Mouse (Mus musculus) kidney, adult 18-20 months (tissue): ENCODE measurements around the gene Prss28.
A peak's percentile ranks its signal among the peaks of the same experiment; 100 is the strongest.

Source experiments
- DNase-seq: peaks from one replicate; pipeline ENCODE4 v3.0.0; 2021

The Prss28 gene

DNA sequence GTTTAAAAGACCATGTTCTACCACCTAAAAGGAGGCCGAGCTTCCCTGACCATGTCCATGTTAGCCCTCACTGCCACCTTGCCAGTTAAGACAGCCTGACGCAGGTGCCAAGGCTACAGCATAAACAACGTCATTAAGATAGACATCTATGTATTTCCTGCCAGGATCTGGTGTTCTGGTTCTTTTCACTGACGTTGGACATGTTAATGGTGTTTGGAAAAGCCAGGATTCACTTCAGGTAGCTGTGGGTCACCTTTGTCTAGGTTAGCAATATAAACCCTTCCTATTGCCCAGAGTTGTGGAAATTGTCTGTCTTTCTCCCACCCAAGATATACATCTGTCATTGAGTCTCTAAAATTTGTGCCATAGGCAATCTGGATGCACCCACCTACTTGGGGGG is at the start of gene Prss28:
Gene Prss28, plus strand, starts transcription at position 301 of the 400 bp plus-strand sequence.
- no peak for DNase-seq

DNA sequence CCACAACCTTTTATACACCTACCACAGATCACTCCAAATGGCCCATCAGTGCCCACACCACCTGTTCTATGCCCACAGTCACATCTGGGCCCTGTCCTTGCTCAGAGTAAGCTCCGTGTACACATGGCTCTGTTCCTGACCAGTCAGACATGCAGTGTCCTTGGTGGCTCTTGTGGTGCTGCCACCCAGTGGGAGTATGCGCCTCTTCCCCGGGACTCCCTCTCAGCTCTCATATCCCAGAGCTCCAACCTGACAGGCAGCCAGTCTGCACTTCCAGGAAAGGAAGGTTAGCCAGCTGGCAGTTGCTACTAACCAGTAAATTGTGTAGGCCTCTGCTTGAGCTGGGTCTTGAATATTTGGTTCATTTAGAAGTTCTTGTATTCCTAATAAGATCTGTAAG is 44.0 kb upstream of the Prss28 start:
- peak; percentile 31 for DNase-seq

DNA sequence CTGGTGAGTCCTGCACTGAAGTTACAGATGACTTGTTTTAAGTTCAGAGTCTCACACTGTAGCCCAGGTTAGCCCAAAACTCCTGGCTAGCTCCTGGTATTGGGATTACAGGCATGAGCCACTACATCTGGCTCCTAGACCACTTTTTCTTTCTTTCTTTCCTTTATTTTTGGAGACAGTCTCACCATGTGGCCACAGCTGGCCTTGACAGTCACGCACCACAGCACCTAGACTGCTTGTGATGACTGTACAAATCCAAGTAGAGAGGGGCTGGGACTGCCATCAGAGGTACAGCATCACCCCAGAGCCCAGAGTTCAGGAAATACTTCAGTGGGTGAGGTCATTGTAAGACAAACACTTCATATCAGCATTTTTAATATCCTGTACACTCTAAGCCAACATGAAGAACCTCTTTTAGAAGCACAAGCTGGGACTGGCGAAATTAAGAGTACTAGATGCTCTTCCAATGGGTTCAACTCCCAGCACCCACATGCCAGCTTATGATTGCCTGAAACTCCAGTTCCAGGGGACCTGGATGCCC is 37.6 kb upstream of the Prss28 start:
- no peak for DNase-seq

DNA sequence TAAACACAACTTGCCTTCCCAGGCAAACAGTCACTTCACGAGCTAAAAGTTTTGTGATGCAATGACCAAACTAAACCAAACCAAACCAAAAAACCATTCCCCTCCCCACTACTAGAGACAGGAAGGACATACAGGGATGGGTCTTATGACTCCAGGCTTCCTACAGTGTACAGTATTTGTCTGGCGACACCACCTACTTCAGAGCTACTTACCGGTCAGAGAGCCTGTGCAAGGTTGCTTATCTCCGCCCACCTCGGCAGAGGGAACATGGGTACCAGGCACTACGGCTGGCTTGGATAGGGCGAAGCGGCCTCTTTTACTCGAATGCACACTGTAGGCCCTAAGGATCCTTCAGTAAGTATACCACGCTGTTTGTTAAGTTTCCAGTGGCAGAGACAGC is 36.1 kb upstream of the Prss28 start:
- DNase-seq: peak; percentile 36

DNA sequence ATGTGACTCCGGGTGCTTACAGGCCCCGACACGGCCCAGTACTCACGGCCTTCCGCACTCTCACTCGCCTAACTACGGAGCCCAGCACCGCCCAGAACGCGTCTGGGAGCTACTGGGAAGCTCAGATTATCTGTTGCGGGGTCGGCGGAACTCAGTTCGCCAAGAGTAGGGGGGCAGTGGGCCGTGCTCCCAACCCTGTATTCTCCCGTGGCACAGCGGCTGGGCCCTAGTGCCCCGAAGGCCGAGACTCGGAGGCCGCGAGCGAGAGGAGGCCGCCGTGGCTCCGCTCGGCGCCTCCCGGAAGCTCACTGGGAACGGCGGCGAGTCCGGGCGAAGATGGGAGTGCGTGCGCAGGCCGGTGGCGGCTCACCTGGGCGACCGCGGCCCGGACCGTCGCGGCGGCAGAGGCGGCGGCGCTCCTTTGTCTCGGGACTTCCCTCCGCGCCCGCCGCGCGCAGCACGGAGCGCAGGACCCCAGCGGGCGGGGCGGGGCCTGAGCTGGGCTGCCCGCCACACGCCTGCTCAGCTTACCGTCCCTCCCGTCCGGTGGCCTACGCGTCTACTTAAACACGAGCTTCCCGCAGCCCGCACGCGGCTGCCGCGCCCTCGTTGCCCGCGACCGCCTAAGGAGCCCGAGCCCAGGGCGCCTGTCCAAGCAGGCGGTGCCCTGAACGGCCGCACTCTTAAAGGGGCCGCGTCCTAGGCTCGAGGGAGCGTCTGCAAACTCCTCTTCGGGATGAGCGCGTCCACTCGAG is 35.3 kb upstream of the Prss28 start:
- DNase-seq: no peak

DNA sequence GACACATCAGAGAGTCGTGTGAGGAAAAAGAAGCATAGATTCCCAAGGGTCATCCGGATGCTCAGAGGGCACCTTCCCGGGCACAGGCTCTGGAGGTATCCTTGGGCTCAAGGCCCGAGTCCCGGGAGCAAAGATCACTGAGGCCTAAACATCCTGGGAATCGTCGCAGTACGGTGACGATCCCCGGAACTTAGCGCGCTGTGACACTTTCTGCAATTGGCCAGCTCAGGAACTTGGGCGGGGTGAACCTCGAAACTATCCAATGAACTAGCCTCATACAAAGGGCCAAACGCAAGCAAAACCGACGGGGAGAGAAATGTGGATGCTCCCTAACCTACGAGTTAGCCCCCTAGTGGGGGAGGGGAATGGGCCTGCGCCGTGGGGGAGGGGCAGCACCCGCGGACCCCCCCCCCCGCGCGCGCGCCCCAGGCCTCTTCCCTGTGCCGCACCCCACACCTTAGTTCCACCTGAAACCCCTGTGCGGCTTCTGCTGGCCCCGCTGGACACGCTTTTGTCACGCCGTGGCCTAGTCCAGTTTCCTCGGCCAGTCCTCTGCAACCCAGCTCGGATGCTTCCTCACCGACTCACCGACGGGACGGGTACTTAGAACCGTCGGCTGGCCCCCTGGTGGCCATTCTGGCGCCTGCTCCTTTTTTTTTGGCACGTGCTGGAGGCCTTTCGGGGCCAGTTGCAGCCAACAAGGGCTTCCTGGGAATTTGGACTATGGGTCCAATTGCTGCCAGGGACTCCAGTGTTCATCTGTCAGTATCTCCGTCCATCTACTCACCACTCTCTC is 34.5 kb upstream of the Prss28 start:
- peak; percentile 100 for DNase-seq

DNA sequence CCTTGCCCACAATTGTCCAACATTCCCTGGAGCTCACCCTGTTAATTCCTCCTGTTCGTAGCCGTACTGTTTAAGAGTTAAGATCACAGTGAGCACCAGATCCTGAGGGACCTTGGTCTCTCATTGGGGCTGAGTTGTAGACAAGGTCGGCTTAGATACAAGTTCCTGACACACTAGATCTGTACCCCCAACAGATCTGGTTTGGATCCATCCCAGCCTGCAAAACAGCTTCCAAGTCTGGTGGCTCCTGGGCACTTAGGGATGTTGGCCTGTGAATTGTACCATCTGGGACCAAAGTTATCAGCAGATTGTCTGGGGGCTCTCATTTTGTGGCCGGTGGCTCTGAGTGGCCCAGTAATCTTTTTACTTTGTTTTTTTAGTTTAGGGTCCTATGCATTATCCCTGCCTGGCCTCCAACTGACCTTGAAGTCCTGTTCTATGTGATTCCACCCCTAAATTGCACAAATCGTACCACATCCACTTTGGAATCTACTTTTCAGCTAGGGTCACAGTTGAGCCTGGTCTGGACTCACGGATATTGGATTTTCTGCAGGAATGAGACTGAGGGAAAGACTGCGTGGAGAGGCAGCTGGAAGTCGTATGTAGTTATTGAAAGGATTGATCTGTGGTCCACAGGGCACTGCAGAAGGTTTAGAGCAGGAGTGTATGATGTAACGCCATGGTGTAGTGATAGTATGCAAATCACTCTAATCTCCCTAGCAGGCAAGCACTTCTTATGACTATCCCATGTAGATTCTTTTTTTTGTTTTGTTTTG is 33.7 kb upstream of the Prss28 start, which contains the start of gene Ube2i:
Gene Ube2i, minus strand, starts transcription at position 52 of the 776 bp plus-strand sequence.
- no peak for DNase-seq

DNA sequence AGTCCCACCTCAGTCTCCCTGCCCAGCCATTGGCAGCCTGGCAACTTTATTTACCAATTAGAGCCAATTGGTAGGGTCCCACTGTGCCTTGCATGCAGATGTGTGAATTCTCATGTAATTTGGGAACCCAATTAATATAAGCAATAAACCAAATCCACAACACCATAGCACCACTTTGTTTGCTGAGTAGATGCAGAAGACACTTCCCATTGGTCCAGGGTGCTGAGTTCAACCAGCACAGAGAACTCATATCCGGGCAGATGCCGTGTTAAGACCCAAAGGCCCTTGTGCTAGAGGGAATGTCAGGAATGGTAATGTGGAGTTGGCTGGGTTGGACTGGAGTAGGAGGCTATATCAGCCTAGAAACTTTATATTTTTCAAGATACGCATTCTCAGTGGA is 32.6 kb upstream of the Prss28 start:
- DNase-seq: no peak

DNA sequence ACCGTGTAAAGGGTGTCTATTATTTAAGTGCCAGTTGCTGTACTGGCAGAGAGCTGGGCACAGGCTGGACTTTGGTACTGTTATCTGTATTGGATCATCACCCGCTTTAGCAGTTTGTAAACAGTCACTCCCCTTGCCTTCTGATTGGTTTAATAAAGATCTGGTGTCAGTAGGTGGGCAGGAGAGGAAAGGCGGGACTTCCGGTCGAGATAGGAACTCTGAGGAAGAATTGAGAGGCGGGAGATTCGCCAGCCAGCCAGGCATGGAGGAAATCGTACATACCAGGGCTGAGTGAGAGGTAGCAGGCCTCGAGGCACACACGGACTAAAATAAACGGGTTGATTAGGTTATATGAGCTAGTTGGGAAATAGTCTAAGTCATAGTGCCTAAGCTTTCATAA is 26.3 kb upstream of the Prss28 start:
- peak; percentile 69 for DNase-seq

DNA sequence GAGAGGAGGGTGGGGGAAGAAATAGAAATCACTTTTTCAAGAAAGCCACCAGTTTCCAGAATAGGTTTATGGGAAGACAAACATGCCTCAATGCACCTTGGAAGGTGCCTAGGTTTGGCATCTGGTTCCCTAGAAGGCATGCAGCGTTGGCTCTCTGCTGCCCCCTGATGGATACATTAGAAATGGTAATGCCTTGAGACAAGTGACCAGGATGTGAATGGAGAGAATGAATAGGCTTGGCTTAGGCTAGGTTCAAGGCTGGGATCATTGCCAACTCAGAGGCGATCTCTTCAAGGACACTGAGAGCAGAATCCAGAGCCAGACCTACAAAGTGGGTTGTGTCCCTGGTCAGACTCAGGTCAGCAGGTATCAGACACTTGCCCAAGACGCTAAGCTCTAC is 23.4 kb upstream of the Prss28 start:
- peak; percentile 81 for DNase-seq

DNA sequence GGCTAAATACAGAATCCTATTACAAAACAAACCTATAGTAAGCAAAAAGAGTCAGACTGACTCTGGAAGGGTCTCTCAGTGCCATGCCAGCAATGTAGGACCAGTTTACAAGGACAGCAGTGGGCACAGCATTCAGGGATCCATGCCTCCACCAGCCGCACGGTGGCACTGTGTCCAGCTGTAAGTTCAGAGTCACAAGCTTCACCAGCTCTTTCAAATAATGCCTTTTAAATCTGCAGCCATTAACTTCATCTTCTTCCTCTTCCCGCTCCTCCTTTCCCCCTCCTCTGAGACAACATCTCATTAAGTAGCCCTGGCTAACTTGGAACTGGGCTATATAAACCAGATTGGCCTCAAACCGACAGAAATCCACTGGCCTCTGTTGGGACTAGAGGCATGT is 19.6 kb upstream of the Prss28 start:
- DNase-seq: peak; percentile 62

DNA sequence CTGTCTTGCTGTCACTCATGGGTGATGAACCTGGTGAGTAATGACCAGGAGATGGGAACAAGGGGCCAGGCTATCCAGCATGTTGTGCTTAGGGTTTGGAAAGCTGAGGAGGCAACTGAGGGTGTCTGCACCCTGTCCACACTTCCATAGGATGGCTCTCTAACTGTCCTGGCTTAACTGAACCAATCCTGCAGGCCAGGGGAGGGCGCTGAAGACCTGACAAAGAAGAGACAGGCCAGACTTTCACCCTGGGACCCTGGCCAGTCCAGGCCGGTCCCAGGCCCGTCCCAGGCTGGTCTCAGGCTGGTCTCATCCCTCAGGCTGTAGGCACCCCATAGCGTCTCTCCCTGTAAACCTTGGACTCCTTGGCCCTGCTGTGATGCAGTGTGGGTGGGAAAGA is 18.0 kb upstream of the Prss28 start:
- DNase-seq: no peak

DNA sequence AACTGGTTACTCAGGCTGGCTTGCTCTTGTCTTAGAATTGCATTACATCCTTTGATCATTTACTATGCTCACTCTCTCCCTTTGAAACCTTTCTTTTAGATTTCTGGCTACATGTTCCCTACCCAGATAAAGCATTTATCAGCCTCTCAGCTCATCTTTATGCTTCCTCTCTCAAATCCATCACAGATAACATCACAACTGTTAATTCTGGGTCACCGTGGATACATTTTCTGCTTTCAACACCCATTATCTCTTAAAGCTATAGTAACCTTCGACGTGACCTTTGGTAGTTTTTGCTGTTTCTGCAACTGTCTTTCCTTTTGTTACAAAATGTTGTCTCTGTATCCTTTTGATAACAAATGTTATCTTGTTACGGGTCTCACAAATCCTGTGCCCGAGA is 15.0 kb upstream of the Prss28 start:
- no peak for DNase-seq

DNA sequence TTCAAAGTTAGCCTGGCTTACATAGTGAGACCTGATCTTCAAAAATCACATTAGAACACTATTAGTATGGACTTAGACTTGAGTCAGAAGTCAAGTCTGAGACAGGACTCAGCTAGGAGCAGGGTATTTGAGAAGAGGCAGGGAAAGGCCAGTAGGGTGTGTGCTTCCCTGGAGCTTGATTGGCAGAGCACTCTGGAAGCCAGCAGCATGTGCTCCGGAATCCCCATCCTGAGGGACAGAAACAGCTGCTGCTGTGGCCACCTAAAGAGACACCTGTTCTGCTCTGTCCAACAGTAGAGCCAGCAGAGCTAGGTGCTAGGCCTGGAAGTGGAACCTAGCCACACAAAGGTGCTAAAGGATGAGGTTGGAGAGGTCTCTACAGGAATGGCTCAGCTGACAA is 14.3 kb upstream of the Prss28 start:
- DNase-seq: no peak

DNA sequence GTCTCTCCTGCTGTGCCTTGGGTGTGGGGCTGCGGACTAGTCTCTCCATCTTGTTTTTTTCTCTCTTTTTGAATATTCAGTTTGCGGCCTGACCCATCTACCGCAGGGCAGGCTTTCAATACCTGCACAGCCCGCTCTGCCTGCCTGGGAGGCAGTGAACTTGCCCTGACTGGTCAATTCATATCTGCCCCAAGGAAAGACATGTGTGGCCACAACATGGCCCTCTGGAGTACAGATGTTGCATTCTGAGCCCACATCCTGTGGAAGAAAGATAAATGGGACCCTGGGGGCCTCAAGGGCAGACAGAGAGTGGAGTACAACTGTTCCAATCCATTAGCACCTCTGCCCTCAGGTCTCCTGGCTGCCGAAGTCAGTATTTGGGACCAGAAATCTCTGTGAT is 10.4 kb upstream of the Prss28 start, which contains the start of gene Prss34:
Gene Prss34, plus strand, starts transcription at position 301 of the 400 bp plus-strand sequence.
- no peak for DNase-seq

DNA sequence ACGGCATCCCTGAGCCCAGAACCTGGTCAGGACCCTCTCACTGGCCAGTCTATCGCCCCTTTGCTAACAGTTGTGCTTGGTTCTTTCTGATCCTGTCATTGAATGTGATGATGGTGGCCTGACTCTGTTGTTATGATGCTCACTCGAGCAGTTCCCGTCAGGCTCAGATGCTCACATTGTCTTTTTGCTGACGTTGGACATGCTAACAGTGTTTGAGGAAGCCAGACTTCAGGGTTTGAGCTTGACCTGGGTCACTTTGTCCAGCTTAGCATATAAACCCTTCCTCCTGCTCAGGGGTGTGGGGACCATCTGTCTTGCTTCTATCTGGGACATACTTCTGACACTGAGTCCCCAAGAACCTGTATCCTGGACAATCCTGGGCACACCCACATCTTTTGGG is 9.9 kb downstream of the Prss28 start, which contains the start of gene Prss29:
Gene Prss29, plus strand, starts transcription at position 301 of the 400 bp plus-strand sequence.
- DNase-seq: no peak

DNA sequence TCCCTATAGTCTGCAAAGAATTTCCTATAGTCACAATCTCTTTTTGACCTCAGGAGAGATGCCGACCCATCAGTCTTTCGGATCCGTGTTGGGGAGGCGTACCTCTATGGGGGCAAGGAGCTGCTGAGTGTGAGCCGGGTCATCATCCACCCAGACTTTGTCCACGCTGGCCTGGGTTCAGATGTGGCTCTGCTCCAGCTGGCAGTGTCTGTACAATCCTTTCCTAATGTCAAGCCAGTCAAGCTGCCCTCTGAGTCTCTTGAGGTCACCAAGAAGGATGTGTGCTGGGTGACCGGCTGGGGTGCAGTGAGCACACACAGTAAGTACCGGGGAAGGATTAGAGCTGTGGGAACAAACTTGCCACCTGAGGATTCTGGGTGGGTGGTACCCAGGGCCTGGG is 12.4 kb downstream of the Prss28 start:
- peak; percentile 41 for DNase-seq

DNA sequence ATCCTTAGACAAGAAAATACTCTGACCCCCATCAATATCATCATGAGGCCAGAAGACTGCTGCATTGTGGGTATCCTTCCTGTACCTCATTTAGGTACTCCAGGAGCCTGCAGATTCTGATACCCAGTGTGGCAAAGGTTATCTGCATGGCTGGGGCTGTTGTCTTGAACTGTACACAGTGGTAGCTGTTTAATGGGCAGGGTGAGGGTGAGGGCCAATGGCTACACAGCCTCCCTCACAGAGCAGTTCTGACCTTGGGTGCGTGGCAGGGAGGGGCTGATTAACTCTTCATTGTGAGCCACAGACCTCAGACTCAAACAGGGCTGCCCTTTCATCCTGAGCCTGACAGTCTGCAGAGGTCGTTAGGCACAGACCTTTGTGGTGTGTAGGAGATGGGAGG is 14.5 kb downstream of the Prss28 start:
- no peak for DNase-seq

DNA sequence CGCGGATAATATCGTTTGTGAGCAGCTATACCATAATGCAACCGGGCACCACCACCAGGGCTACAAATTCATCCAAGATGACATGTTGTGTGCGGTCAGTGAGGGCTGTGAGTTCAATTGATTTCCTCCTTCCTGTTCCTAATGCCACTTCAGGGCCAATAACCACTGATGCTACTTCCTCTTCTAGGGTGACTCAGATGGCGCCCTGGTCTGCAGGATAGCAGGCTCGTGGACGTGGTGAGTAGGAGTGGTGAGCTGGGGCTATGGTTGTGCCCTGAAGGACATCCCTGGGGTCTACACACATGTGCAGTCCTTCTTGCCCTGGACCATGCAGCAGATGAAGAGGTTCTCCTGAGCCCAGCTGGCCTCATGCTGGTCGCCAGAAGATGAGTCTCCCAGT is 23.9 kb downstream of the Prss28 start:
- no peak for DNase-seq

DNA sequence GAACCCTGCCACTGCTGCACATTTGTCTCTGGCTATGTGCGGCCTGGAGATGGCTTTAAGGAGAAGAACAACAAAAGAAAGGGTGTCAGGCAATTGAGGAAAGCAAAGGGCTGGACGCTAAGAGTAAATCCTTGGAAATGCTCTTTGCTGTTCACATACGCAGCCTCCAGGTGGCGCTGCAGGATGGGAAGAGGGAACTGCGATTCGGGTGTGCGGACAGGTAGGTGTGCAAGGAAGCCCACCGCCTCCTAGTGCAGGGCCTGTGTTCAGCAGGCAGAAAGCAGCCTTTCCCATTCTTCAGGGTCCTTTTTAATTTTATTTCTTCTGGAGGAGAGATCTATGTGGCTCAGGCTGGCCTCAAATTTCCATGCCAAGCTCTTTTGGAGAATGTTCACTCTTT is 25.5 kb downstream of the Prss28 start:
- DNase-seq: peak; percentile 63

DNA sequence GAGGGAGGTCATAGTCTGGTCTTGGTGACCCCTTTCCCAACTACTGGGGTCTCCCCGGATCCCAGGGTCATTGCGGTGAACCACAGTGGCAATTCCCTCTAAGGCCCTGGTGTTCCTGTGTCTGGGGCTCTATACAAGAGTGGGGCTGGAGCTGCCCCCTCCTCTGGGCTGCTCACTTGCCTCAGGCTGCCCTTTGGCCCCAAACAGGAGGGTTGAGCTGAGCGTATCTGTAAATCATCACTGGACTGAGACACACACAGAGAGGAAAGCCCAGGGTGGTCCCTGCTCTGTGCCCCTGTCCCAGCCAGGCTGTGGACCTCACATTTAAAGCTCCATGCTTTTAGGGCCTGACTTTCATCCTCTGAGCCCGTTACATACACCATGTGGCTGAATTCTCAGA is 29.8 kb downstream of the Prss28 start:
- DNase-seq: no peak

DNA sequence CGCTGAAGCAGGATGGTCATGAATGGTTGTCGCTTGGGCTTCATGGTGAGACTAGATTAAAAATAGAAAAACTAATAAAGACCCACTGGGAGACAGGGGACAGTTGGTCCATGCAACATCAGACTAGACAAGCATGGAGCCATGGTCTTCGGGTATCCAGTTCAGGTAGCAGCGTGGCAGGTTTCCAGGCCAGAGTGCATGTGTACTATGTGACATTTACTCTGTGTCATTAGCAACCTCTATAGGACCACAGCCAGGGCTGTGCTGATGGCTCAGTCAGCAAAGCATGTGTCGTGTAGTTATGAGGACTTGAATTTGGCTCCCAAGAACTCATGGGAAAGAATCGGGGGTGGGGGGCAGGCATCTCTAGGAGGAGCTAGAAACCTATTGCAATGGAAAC is 31.6 kb downstream of the Prss28 start:
- DNase-seq: no peak

DNA sequence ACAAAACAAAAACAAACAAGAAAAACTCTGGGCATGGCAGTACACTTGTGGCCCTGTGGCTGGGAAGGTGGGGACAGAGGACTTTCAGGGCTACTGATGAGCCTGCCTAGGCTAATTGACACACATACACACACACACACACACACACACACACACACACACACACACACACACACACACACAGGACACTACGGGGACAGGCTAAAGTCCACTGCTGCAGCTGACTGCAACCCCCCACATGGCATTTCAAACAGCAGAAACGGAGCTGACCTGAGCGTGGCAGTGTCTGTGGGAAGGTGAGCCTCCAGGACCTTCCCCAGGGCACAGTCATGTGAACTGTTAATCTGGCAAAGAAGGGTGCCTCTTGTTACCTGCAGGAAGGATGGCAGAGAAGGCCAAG is 33.0 kb downstream of the Prss28 start:
- no peak for DNase-seq
